Mouse (Mus musculus): ENCODE measurements around the gene Slc45a3.

The Slc45a3 gene

DNA sequence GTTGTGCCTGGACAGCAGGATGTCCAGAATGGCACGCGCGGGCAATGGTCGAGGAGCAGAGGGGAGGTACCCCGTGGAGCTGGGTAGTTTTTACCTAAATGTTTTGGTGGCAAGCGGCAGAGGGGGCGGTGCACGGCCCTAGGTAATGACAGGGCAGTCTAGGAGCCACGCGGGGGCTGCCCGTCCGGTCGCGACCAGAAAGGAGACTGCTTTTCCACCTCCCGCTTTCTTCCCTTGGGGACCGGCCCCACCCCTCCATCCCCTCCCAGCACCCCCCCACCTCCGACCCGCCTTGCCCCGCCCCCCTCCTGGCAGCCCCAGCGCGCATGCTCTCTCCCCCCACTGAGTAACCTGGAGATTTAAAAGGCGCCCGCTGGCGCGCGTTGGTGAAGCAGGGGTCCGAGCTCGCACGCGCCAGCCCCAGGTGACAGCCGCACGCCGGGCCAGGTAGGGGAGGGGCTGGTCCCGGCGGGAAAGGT is at the start of gene Slc45a3:
Gene Slc45a3, plus strand, starts transcription at position 362 of the 479 bp plus-strand sequence.
- no peak for DNase-seq (ENCODE audit: extremely low read depth, low read depth, low spot score)

DNA sequence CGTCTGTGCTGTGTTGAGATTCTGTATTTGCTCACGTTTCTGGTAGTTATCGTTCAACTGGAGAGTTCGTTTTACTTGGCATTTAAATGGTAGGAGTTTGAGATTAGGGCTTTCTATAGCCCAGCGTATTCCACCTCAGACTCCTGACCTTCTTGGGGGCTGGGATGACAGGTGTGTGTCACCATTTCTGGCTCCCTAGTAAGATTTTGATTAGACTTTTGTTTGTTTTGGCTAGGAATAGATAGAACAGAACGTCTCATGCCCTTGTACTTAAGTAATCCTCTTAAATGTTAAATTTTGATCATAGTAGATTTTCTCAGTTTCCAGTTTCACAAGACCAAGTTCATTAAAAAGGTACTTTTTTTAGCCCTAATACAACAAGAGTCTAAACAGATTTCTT is 45.1 kb upstream of the Slc45a3 start:
- no peak for DNase-seq (ENCODE audit: extremely low read depth, low read depth, low spot score)

DNA sequence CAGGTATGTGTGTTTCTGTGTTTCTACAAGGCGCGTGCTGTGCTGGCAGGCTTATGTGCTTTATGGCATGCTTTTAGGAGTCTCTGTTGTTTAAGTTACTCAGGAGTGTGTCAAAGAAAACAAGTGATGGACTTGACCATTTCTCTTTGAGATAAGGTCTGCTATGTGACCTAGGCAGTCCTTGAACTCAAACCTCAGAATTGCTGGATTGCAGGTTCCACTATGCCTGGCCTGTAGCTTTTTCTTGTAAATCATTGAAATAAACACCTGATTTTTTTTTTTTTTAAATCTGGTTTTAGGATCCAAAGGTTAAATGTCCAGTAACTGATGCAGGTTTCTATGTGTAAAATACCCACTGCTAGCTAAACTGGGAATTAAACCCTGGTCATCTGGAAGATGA is 43.7 kb upstream of the Slc45a3 start:
- DNase-seq (ENCODE audit: extremely low read depth, low read depth, low spot score), result no peak

DNA sequence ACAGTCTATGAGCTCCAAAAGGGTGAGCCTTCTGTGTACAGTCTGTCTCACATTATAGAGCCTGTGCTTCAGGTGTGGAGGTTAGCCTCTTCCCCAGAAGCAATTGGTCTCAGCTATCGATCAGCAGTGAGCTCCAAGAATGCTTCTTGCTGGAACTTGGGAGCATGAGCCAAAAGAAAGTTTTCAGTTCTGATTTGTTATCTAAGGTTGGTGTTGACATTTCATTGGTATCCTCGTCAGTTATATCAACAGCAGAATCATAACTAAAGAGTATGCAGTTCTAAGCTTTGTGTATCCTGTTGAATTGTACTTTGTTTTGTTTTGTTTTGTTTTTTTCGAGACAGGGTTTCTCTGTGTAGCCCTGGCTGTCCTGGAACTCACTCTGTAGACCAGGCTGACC is 40.7 kb upstream of the Slc45a3 start:
- no peak for DNase-seq (ENCODE audit: extremely low read depth, low read depth, low spot score)

DNA sequence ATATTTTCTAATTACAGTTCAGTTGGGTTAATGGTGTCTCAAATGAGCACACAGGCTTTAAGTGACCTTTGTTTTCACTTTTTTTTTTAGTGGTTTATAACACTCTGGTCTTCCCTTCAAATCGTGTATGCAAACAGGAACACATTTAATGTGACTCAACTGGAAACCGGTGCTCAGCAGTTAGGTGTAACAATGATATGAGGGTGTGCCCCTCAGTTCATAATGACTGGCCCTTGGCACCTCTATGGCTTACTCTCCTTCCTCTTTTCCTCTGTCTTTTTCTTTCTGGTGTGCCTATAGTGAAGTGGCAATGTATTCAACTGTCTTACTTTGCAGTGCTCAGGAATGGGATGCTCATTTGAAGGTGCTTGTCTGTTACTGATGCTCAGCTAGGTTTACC is 29.3 kb upstream of the Slc45a3 start:
- DNase-seq (ENCODE audit: extremely low read depth, low read depth, low spot score), result no peak

DNA sequence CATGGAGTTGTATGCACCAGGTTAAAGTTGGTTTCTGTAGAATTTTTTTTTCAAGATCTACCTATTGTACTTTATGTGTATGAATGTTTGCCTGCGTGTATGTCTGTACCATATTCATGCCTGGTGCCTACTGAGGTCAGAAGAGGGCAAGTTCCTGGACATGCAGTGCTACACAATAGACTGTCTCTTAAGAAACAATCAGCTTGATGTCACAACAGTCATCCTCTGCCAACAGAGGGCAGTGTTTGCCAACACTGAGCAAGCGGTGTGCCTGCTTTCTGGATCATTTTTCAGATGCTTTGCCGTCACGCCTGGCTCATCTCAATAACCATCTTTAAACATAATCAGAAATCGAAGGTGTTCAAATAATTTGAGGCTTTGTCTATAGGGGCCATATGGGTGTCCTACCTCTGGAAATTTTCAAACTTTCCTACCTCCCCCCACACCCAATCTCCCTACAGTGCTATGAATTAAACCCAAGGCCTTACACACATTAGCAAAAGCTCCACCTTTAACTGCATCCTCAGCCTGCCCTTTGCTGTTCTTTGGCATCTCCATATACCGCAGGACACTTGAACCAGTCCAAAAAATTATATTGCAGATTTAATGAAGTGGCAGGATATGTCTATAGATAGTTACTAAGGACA is 25.0 kb upstream of the Slc45a3 start:
- no peak for DNase-seq (ENCODE audit: extremely low read depth, low read depth, low spot score)

DNA sequence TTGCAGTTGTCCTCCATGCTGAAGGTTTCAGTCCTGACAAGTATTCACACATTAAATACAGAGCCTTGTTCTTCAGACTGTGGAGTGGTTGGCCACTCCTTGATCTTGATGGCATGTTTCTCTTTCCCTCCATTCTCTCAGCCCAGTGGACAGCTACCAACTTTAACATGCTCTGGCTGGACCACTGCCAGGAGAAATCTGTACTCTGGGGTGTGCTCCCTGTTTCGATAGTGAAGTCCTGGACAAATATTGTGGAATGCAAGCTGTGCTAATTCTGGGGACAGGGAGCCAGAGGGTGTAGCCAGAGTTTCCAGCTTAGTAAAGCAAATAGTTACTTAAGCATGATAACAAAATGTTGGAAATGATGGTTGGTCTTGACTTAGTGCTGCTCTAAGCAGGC is 24.0 kb upstream of the Slc45a3 start:
- no peak for DNase-seq (ENCODE audit: extremely low read depth, low read depth, low spot score)

DNA sequence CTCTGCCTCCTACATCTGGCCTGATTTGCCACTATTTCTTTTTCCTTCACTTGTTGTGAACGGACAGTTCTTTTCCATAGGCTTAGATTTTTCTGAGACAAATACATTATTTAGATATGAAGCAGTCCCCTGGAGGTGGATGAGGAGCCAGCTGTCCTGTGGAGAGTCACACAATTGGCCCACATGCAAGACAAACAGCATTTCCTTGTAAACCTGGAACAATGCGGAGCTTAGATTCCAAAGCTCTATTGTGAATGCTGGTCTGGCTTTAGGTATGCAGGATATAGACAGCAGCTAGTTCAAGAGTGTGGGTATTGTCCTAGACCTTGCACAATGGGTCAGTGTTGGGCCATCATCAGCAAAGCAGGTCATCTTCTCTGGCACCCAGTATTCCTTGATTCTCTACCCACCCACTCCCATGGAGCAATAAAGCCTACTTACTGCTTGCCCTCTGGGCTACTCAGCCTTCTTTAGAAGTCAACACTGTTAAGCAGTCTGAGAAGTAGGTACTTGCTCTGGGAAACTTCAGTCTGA is 22.0 kb upstream of the Slc45a3 start:
- peak; percentile 94 for DNase-seq (ENCODE audit: extremely low read depth, low read depth, low spot score)

DNA sequence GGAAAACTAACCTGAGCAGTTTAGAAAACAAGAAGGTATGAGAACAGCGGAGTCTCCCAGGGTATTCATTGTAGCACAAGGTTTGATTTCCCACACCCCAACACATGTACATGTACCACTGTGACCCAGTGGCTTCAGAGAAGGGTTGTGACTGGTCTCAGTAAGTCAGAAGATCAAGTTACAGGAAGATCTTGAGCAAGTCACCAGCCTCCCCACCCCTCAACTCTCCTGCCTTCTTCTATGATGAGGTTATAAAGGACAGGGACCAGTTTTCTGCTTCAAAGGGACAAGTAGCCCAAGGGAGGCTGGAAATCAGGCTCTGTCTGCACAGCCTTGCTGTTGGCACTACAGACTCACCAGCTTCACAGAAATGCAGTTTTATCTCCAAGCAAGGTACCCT is 21.3 kb upstream of the Slc45a3 start:
- DNase-seq (ENCODE audit: extremely low read depth, low read depth, low spot score), result no peak

DNA sequence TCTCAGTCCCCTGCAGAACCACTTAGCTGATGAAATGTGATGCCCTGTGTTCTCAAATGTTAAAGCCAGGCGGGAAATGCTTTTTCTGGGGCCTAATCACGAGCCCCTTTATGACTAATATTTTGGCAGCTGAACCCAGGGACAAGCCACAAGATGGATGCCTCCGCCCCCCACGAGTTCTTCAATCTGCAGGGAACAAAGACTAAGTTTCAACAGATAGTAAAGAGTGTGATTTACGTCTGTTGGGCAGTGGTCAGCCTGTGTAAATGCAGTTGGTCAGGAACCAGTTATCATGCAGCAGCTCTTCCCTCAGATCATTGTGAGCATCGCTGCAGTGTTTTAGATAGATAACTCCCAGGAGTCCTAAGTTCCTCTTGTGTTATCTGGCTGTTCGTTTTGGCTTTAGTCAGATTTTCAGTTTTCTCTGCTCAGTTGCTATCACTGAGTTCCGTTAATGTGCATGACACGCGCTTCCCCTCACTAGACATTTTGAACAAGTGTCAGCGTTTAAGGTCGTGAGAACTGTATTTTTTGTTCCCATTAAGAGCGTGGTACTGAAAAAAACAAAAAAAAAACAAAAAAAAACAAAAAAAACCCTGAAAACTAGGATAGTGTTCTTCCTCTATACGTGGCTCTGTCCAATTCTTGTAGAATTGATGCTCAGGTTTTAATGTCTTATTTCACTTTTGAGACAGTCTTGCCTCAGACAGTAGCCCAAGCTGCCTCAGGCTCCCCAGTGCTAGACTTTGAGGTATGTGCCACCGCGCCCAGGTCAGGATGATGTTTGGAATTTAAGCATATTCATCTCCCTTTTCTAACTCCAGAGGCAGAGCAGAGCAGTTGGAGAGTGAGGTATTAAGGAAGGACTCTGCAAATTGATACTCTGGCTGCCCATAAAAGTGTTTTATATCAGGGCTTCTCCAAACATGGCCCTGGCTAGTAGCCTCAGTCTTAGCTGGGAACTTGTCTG is 19.9 kb upstream of the Slc45a3 start:
- no peak for DNase-seq (ENCODE audit: extremely low read depth, low read depth, low spot score)

DNA sequence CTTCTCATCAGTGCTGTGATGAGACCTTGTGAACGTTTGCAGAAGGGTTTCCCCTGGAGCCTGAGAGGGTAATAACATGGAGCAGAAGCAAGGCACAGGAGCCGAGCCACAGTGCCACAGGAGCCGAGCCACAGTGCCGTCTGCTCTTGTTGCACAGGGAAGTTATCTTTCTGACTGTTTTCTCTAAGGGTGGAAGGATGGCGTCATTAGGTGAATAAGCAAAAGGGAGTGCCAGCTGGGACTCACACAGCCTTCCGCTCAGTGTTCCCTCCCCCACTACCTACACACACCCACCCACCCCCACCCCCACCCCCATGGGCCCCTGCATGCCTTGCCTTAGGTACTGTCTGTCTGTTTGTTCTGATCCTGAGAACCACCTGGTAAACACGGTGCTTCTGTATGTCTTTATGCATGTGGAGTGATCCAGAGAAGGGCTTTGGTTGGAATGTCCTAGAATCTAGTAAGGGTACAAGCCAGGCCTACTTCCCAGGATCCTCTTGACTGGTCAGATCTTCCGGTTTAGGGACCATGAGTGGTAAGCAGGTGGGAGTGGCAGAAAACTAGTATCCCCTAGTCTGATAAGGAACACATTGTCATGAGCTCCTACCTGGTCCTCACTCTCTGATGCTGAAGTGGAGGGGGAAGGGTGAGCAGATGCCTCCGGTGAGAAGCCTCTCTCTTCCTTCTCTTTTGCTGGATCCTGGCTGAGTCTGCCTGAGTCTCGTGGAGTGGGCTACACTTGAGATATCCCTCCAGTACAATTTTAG is 16.9 kb upstream of the Slc45a3 start:
- DNase-seq (ENCODE audit: extremely low read depth, low read depth, low spot score), result no peak

DNA sequence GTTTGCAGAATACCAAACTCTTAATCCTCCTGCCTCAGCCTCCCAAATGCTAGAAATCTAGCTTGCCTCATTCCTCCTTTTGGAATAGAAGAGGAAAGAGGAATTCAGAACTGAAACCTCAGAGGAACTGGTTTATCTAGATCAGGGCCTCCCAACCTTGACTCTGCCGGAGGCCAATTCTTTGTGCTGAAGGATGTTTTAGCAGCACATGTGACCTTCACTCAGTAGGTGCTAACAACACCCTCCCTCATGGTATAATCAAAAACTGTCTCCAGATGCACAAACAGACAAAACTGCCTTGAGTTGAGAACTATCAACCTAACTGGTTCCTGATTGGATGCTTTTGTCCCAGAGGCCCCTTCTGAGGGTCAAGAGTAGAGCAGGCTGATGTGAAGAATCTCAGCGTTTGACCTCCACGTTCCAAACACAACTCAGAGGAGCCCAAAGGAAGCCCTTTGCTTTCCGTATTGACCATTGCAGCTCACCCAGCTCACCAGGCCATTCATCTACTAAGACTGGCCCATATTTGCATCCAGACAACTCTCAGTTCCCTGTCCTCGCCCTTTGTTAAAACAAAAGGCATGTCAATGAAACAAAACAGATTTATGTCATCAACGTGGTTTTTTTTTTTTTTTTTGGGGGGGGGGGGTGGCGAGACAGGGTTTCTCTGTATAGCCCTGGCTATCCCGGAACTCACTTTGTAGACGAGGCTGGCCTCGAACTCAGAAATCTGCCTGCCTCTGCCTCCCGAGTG is 16.1 kb upstream of the Slc45a3 start:
- no peak for DNase-seq (ENCODE audit: extremely low read depth, low read depth, low spot score)

DNA sequence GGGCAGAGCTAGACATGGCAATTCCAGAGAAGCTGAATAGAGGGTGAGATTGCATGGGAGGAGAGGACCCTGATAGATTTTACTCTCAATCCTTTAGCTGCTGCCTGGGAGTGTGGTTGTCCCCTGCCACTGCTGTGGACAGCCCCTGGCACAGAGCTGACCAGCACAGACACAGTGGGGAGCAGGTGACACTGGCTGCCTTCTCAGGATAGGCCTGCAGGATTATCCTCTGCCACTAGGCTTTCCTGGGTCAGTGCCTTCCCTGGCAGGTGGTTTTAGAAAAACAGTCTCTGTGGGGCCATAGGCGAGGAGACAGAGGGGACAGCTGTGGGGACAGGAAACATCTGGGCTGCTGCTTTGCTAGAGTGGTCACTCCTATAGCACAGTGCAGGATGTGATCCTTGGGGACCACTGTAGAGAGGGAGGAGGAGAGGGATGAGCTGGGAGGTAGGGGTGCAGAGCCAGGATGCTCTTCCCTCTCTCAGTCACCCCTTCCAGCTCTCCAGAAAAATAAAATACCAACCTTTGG is 14.7 kb upstream of the Slc45a3 start:
- no peak for DNase-seq (ENCODE audit: extremely low read depth, low read depth, low spot score)

DNA sequence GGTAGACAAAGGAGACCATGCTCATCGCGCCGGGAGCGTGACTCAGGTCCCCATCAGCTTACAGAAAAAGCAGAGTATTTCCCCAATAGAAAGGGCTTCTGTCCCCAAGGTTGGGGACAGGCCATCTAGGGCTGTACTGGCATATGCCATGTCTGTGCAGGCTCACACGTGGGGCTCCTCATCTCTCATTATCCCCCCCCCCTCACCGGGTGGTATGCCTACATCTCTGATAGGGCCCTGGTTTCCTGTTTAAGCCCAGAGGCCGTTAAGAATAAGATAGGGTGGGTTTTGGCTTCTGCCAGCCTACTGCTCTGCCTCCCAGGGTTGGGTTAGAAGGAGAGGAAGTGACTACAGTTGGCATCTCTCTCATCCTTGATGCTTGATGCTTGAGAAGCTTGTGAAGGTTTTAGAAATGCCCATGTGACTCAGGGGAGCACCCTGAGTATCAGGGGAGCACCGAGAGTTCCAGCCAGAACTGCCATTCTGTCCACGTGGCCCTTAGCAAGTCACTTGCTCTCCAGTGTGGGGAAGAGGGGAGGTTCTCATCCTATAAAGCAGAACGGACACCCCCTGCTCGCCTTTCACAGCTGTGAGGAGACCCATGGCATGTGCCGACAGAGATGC is 8.4 kb upstream of the Slc45a3 start:
- no peak for DNase-seq (ENCODE audit: extremely low read depth, low read depth, low spot score)

DNA sequence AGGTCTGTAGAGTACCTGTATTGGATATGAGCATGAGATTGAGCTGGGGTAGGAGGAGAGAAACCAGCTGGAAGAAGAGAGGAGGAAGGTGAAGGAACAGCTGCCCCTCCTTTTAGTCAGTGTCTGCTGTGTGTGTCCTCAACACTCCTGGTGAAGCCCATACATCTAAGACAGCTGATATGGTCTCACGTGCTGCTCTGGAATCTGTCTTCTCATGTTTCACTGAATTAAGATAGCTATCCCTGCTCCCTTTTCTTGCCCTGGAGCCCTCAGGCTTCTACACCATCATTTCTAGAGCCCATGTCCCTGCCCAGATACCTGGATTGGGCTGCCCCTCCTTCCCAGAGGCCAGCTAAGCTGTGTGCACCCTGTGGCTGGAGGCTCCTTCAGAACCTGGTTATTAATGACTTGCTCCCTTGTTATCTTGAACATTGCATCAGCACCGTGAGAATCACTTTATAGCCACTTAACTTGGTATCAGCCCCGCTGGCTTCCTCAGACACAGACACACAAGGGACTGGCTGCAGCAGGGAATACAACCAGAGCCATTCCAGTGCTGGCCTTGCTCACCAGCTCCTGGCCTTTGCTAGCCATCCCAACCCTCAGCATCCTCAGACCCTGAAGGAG is 7.5 kb upstream of the Slc45a3 start:
- DNase-seq (ENCODE audit: extremely low read depth, low read depth, low spot score), result no peak

DNA sequence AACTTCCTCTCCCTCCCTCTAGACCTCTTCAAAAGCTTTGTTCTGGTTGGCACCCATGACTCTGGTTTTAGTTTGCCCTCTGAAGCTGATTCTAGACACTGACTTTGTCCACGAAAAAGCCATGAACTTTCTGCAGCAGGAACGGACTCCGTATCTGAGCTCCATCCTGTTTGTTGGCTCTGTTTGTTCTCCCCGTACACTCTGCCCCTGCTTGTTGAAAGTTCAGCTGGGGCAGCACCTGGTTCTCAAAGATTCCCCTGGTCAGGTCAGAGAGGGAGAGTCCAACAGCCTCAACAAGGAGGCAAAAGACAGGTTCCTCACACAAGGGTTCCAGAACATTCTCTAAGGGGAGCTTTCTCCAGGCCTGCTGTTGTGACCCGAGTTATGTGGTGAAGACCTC is 5.4 kb upstream of the Slc45a3 start:
- no peak for DNase-seq (ENCODE audit: extremely low read depth, low read depth, low spot score)

DNA sequence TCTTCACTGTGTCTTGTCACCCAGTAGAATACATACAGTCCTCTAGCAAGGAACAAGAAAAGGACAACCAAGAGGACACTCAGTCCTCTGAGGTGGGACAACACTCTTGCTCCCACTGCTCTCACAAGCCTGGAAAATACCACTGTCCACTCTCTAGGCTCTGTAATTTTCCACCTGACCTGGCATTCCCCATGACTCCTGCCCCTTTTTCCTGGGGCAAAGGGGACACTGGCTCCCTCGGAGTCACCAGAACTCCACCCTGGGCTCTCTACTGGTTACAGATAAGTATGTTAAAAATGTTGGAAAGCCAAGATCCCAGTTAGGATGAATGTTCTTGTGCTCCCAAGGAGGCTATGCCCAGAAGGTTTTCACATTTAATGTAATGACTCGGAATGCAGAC is 1.8 kb upstream of the Slc45a3 start:
- DNase-seq (ENCODE audit: extremely low read depth, low read depth, low spot score), result no peak

DNA sequence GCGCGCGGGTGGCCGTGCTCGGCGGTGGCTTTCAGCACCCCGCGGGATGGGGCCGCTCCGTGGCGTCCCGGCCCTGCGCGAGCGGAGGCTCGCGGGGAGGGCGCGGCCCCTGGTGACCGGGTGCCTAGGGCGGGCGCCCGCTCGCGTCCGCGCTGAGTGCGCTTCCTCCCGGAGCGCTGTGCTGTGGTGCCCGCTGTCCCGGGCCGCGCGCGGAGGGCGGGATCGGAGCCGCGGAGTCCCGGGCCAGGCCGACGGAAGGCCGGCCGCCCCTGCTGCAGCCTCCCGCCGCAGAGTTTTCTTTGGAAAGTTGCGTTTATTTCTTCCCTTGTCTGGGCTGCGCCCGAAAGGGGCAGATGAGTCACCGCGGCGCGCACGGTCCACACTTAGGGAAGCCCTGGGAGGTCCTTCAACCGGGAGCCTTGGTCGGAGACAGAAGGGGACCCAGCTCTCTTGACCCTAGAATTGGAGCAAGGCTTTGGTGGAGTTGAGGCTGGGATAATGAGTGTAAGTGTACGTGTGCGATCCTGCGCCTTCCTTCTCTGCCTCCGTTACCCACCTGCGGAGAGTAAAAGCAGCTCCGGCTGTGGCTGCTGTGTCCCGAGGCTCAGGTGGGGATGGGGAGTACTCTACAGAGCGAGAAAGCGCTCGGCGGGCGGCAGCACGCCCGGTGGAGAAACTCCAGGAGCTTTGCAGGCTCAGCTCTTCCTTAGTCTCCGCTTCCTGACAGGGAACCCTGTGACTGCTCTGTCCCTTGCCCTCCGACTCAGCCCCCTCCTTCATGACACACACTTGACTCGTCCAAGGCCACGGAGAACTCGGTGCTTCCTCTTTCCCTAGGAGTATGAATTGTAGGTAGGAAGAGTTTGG is 551 bp downstream of the Slc45a3 start:
- no peak for DNase-seq (ENCODE audit: extremely low read depth, low read depth, low spot score)
